Mouse (Mus musculus) ES-Bruce4 (cell line): ENCODE results near the gene Ccl22. TPM values are rescaled to one million over a fixed set of nuclear protein-coding genes. Genes with fewer than 3 reads are reported as not detected.

ENCODE experiments used
- H3K27ac ChIP-seq: 2 replicates; pipeline ENCODE4 v1.5.1; 2012; ENCODE audit warnings: low read length, inconsistent platforms; ENCODE audit not compliant: insufficient read depth
- H3K27me3 ChIP-seq: 2 replicates; pipeline ENCODE4 v1.6.1; 2012; ENCODE audit warnings: mild to moderate bottlenecking, low read length, inconsistent platforms; ENCODE audit not compliant: control insufficient read depth, poor library complexity, insufficient read depth, severe bottlenecking
- H3K36me3 ChIP-seq: 2 replicates; pipeline ENCODE4 v1.6.1; 2012; ENCODE audit warnings: inconsistent platforms, mild to moderate bottlenecking, low read length, moderate library complexity; ENCODE audit not compliant: control insufficient read depth, poor library complexity, insufficient read depth, severe bottlenecking
- H3K4me1 ChIP-seq: one replicate; pipeline ENCODE4 v1.8.1; 2011; ENCODE audit warnings: low read length; ENCODE audit not compliant: control insufficient read depth, insufficient read depth
- H3K4me3 ChIP-seq: 2 replicates; pipeline ENCODE4 v1.5.1; 2011; ENCODE audit warnings: low read depth, mild to moderate bottlenecking, low read length
- H3K9ac ChIP-seq: 2 replicates; pipeline ENCODE4 v1.6.1; 2012; ENCODE audit warnings: low read depth, mild to moderate bottlenecking, inconsistent platforms; ENCODE audit not compliant: poor library complexity, severe bottlenecking
- H3K9me3 ChIP-seq: replicated peaks from 2 replicates; pipeline ENCODE4 v1.6.1; 2012; ENCODE audit warnings: mild to moderate bottlenecking, low read length, inconsistent platforms; ENCODE audit not compliant: control insufficient read depth, poor library complexity, insufficient read depth, severe bottlenecking
- CTCF ChIP-seq: IDR thresholded peaks from one replicate; pipeline ENCODE4 v1.8.1; 2011; ENCODE audit warnings: low read depth, low read length
- EP300 ChIP-seq: IDR thresholded peaks from 2 replicates; pipeline ENCODE4 v1.6.1; 2011; ENCODE audit warnings: low read depth, low read length; ENCODE audit not compliant: insufficient read depth
- POLR2A ChIP-seq: IDR thresholded peaks from one replicate; pipeline ENCODE4 v1.8.1; 2011; ENCODE audit warnings: low read length; ENCODE audit not compliant: insufficient read depth
- polyA plus RNA-seq: library from polyadenylated mRNA; stranded (reverse); fragments of >200 nt; gene quantifications from 2 replicates; pipeline ENCODE4 v1.2.4, GENCODE M21; 2011; ENCODE audit warnings: low read depth; ENCODE audit not compliant: missing spikeins, insufficient read depth, insufficient read length

Gene Ccl22
- polyA plus RNA-seq, 1 experiment, result not detected

GRCm38 (mm10) chr8:94702156-94702555 is 43.2 kb upstream of the Ccl22 start:
- Histone ChIP-seq H3K27ac (no peak overlapping the region), H3K36me3 (no peaks in the 10 kb centered on the region), H3K9me3 (no peaks in the 10 kb centered on the region), H3K9ac (no peak overlapping the region), H3K27me3 (no peaks in the 10 kb centered on the region), H3K4me3 (no peak overlapping the region), H3K4me1 (peaks cover 3% of the 10 kb centered on the region)
- TF ChIP-seq POLR2A, result no peak
- no peak for TF ChIP-seq CTCF
- TF ChIP-seq EP300, result no peak

DNA sequence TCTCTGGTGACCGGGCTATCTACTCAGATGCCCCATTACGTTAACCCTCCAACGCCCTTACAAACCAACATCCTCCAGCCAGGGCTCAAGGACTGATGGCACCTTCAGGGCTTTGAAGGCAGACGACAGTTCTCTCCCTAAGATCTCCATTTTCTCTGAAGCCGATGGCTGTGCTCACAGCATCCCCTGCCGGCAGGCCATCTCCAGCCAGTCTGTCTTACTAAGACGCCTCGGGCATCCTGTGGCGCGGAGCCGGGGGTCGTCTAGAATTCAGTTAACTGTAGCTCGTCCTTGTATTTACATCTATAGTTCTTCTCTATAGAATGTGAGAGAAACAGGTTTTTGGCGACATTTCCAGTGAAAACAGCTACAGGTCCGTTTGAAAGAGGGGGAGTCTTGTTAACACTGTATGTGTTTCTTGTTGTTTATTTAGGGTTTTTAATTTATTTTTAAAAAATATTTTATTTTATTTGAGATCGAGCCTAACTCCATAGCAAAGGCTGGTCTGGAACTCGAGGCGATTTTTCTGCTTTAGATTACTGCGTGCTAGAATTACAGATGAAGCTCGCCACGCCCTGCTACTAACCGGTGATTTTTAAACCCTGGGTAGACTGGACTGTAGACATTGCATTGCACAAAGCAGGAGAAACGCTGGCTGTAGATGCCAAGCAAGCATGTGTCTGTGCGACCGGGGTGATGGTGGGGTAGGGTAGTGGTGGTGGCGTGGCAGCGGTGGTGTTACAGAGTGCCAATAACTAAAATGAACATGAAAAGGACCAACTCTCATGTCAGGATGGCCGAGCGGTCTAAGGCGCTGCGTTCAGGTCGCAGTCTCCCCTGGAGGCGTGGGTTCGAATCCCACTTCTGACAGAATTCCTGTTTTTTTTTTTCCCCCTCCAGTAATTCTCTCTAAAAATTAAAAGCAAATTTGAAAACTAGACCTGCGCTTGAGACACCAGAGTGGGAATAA is 42.3 kb upstream of the Ccl22 start:
- no peaks in the 10 kb centered on the region for H3K9me3 ChIP-seq
- H3K4me1 ChIP-seq, result peaks cover 3% of the 10 kb centered on the region
- no peaks in the 10 kb centered on the region for H3K36me3 ChIP-seq
- H3K27ac ChIP-seq, result no peak overlapping the region
- TF ChIP-seq POLR2A (no peak), CTCF (peak; percentile 86), EP300 (0 out of 2 replicates have a peak, but pooled peaks have one; percentile 32)
- peak overlapping the region; percentile 53 for H3K9ac ChIP-seq
- no peaks in the 10 kb centered on the region for H3K27me3 ChIP-seq
- peak overlapping the region; percentile 88 for H3K4me3 ChIP-seq

DNA sequence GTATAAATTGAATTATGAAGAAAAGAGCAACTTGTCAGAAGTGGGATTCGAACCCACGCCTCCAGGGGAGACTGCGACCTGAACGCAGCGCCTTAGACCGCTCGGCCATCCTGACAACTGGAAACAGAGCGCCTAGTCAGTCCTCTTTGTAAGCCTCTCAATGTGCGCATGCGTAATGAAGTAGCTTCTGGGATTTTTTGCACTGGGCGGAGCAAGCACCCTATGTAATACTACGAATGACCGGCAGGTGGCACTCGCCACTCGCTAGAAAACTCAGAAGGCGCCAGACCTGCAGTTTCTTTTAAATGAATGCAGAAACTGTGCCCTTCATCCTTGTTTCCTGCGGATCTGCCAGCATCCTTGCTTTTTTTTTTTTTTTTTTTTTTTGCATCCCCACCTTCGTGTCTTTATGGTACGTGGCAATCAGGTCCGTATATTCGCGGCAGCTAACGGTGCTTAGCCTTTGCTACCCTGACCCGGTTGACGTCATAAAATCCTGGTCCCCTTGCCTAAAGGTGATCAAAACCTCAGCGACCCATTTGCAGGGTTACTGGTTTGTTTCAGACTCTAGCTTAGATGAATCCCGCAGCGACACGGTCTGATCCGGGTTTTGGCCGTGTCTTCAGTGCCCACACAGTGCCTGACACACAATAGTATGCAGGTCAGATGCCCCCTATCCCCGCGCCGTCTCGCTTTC is 41.3 kb upstream of the Ccl22 start:
- no peaks in the 10 kb centered on the region for H3K36me3 ChIP-seq
- peak overlapping the region; percentile 32 for H3K9ac ChIP-seq
- H3K4me1 ChIP-seq, result peaks cover 3% of the 10 kb centered on the region
- peak overlapping the region; percentile 71 for H3K4me3 ChIP-seq
- H3K27me3 ChIP-seq, result no peaks in the 10 kb centered on the region
- no peak overlapping the region for H3K27ac ChIP-seq
- peak; percentile 73 for TF ChIP-seq CTCF
- no peak for TF ChIP-seq POLR2A
- no peaks in the 10 kb centered on the region for H3K9me3 ChIP-seq

- peak overlapping the region; percentile 32 for H3K9ac ChIP-seq
- peaks cover 3% of the 10 kb centered on the region for H3K4me1 ChIP-seq
- TF ChIP-seq POLR2A (no peak), CTCF (no peak), EP300 (no peak)
- H3K36me3 ChIP-seq, result no peaks in the 10 kb centered on the region
- H3K27ac ChIP-seq, result no peak overlapping the region
- no peaks in the 10 kb centered on the region for H3K27me3 ChIP-seq
- no peaks in the 10 kb centered on the region for H3K9me3 ChIP-seq
- peak overlapping the region; percentile 71 for H3K4me3 ChIP-seq
Measured at GRCm38 (mm10) chr8:94704669-94704984, 40.8 kb upstream of the Ccl22 start.

- Histone ChIP-seq H3K4me3 (no peak overlapping the region), H3K9me3 (no peaks in the 10 kb centered on the region), H3K9ac (no peak overlapping the region), H3K27ac (no peak overlapping the region), H3K4me1 (peaks cover 3% of the 10 kb centered on the region), H3K27me3 (no peaks in the 10 kb centered on the region), H3K36me3 (no peaks in the 10 kb centered on the region)
- TF ChIP-seq EP300 (no peak), CTCF (no peak), POLR2A (no peak)
Measured at GRCm38 (mm10) chr8:94705581-94706245, 39.7 kb upstream of the Ccl22 start.
